Mouse (Mus musculus): ENCODE data around the gene Ifih1. TPM values are rescaled to one million over a fixed set of nuclear protein-coding genes. Genes with fewer than 3 reads are reported as not detected.

Gene Ifih1
- polyA plus RNA-seq (2012; rRNA removed), result 13.6 and 13.9 TPM in 2 replicates

DNA sequence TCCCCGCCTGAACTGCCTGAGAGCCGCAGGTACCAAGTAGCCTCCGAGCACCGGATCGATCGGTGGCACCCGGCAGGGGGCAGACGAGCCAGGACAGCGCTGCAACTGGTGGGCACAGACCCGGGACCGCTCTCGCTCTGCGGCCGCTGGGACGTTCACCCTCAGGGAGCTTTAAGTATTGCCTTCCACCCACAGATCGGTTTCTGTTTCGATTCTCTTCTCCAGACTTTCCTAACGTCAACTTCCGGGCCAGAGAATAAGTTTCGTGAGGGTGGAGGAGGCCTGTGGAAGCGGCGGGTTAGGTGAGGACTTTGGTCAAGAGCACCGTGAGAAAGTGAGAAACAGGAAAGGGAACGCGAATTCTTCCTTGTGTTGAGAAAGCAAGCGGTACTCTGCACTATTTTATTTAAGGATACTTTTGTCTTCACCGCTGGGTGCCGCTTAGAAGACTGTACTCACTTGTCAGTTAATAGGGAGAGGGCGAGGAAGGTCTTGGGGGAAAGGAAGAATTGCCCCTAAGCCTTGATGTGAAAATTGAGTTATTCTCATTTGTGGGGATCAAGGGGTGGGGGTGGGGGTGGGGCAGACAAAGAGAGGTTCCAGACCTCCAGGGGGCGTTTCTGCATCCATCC lies at the start of gene Ifih1:
TSS of gene Ifih1 (minus strand) at position 242 of the 632 bp plus-strand sequence.

DNA sequence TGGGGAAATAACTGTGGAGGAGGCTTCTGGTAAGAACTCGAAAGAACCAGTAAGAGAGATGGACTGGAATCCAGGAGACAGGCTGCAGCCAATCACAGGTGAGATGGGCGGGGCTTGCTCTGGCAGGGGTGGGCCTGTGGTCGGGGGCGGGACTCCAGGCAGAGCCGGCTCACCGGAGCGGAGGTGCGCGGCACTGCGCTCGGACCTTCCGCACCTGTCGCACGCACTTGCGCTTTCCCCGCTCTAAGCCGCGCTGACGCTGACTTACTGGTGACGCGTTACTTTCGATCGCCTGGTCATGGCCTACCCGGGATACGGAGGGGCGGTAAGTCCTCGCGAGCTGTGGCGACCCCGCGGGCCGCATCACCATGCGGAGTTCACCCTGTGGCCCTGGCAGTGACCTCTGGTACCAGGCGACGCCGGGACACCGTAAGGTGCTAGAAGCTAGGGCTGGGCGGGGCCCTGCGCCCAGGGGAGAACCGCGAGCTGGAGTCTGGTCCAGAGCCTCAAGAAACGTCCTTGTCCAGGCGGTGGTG lies 18.1 kb upstream of the Ifih1 start, which contains the start of gene Gca:
TSS of gene Gca (plus strand) at position 151 of the 536 bp plus-strand sequence.

DNA sequence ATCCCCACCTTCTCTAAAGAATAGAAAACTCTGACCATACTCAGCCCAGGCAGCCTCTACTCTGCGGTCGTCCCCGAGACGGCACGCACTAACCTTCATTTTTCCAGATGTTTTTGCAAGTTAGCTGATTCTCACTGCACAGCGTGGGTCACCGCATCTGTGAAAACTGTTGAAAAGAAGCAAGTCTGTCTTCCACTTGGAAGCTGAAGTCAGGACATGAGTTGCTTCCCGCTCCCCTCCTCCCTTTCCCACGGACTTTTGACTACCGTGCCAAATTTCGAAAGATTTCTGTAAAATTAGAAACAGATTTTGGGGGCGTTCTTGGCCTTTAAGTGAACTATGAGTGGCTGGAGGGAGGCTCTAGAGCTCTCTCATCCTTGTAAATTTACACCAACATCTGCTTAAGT lies 72.3 kb downstream of the Ifih1 start, which contains the start of gene Fap:
TSS of gene Fap (minus strand) at position 323 of the 407 bp plus-strand sequence.

Other genes starting within 250 kb of the Ifih1 start
- gene Dpp4, start 234.0 kb downstream of the Ifih1 start, polyA plus RNA-seq (2012; rRNA removed), result 4.1 and 4.7 TPM in 2 replicates
- 38.4 and 41.5 TPM in 2 replicates for gene Gcg, start 162.6 kb downstream of the Ifih1 start, polyA plus RNA-seq (2012; rRNA removed)
- 0.41 and 0.42 TPM in 2 replicates for gene Fap, start 72.2 kb downstream of the Ifih1 start, polyA plus RNA-seq (2012; rRNA removed)
- 5.3 and 6.0 TPM in 2 replicates for gene Gca, start 18.0 kb upstream of the Ifih1 start, polyA plus RNA-seq (2012; rRNA removed)